Mouse (Mus musculus): ENCODE results near the gene Olfr792. TPM values are rescaled to one million over a fixed set of nuclear protein-coding genes. Genes with fewer than 3 reads are reported as not detected.

Gene Olfr792
- not detected in 2 replicates for polyA plus RNA-seq (2015; fragmentation: Nextera tagmentation; extraction: Ambion mirVana)

- Histone ChIP-seq H3K36me3 (ENCODE audit: control insufficient read depth, insufficient read depth, low read length) (no peaks in the 10 kb centered on the region), H3K9ac (ENCODE audit: low read length) (no peak within 1 kb of the TSS), H3K4me1 (replicated peaks; ENCODE audit: control insufficient read depth, insufficient read depth) (no peaks in the 10 kb centered on the region), H3K4me2 (replicated peaks; ENCODE audit: low read depth) (no peak within 1 kb of the TSS), H3K27ac (replicated peaks) (no peak within 1 kb of the TSS), H3K9me3 (ENCODE audit: control insufficient read depth, low read length) (no peaks in the 10 kb centered on the region), H3K27me3 (ENCODE audit: control insufficient read depth, insufficient read depth, low read length) (no peaks in the 10 kb centered on the region), H3K4me3 (ENCODE audit: low read depth, low read length) (no peak within 1 kb of the TSS)
- ATAC-seq (ENCODE audit: low FRiP score, low TSS enrichment) (no peak), DNase-seq (ENCODE audit: low spot score) (no peak)
- WGBS, result 75% methylated on average over 1 of the region's 1 CpGs
- TF ChIP-seq CTCF (IDR thresholded peaks at IDR 0.05; ENCODE audit: low read depth) (no peak), EP300 (optimal IDR thresholded peaks at IDR 0.05) (no peak)
Observed at GRCm38 (mm10) chr10:129538862-129539261, at the start of gene Olfr792. Olfr792 (plus strand) TSS chr10:129539162.

- DNase-seq (ENCODE audit: low spot score) (no peak), ATAC-seq (ENCODE audit: low FRiP score, low TSS enrichment) (no peak)
- H3K4me1 ChIP-seq (replicated peaks; ENCODE audit: control insufficient read depth, insufficient read depth), result no peaks in the 10 kb centered on the region
- H3K27me3 ChIP-seq (ENCODE audit: control insufficient read depth, insufficient read depth, low read length), result no peaks in the 10 kb centered on the region
- H3K36me3 ChIP-seq (ENCODE audit: control insufficient read depth, insufficient read depth, low read length), result no peaks in the 10 kb centered on the region
- H3K4me2 ChIP-seq (replicated peaks; ENCODE audit: low read depth), result no peak overlapping the region
- no peaks in the 10 kb centered on the region for H3K9me3 ChIP-seq (ENCODE audit: control insufficient read depth, low read length)
- H3K9ac ChIP-seq (ENCODE audit: low read length), result no peak overlapping the region
- H3K4me3 ChIP-seq (ENCODE audit: low read depth, low read length), result no peak overlapping the region
- TF ChIP-seq EP300 (optimal IDR thresholded peaks at IDR 0.05) (no peak), CTCF (IDR thresholded peaks at IDR 0.05; ENCODE audit: low read depth) (no peak)
- 73% methylated on average over 2 of the region's 2 CpGs for WGBS
- no peak overlapping the region for H3K27ac ChIP-seq (replicated peaks)
Observed at GRCm38 (mm10) chr10:129490101-129490500, 48.9 kb upstream of the Olfr792 start.

- Histone ChIP-seq H3K9me3 (ENCODE audit: control insufficient read depth, low read length) (no peaks in the 10 kb centered on the region), H3K4me3 (ENCODE audit: low read depth, low read length) (no peak within 1 kb of the TSS), H3K27ac (replicated peaks) (no peak within 1 kb of the TSS), H3K9ac (ENCODE audit: low read length) (no peak within 1 kb of the TSS), H3K4me2 (replicated peaks; ENCODE audit: low read depth) (no peak within 1 kb of the TSS), H3K4me1 (replicated peaks; ENCODE audit: control insufficient read depth, insufficient read depth) (no peaks in the 10 kb centered on the region), H3K27me3 (ENCODE audit: control insufficient read depth, insufficient read depth, low read length) (no peaks in the 10 kb centered on the region), H3K36me3 (ENCODE audit: control insufficient read depth, insufficient read depth, low read length) (no peaks in the 10 kb centered on the region)
- DNase-seq (ENCODE audit: low spot score), result no peak
- no peak for ATAC-seq (ENCODE audit: low FRiP score, low TSS enrichment)
- TF ChIP-seq EP300 (optimal IDR thresholded peaks at IDR 0.05) (no peak), CTCF (IDR thresholded peaks at IDR 0.05; ENCODE audit: low read depth) (no peak)
Observed at GRCm38 (mm10) chr10:129498192-129498591, 40.8 kb upstream of the Olfr792 start, which contains the start of gene Olfr790. Olfr790 (plus strand) TSS chr10:129498492.

GRCm38 (mm10) chr10:129521492-129521891 is 17.5 kb upstream of the Olfr792 start, which contains the start of gene Olfr791:
Olfr791 (plus strand) TSS chr10:129521792.
- H3K36me3 ChIP-seq (ENCODE audit: control insufficient read depth, insufficient read depth, low read length), result no peaks in the 10 kb centered on the region
- no peak within 1 kb of the TSS for H3K4me2 ChIP-seq (replicated peaks; ENCODE audit: low read depth)
- no peak within 1 kb of the TSS for H3K4me3 ChIP-seq (ENCODE audit: low read depth, low read length)
- ATAC-seq (ENCODE audit: low FRiP score, low TSS enrichment), result no peak
- no peaks in the 10 kb centered on the region for H3K27me3 ChIP-seq (ENCODE audit: control insufficient read depth, insufficient read depth, low read length)
- TF ChIP-seq CTCF (IDR thresholded peaks at IDR 0.05; ENCODE audit: low read depth), result no peak
- TF ChIP-seq EP300 (optimal IDR thresholded peaks at IDR 0.05), result no peak
- H3K27ac ChIP-seq (replicated peaks), result no peak within 1 kb of the TSS
- 61% methylated on average over 3 of the region's 3 CpGs for WGBS
- H3K9ac ChIP-seq (ENCODE audit: low read length), result no peak within 1 kb of the TSS
- DNase-seq (ENCODE audit: low spot score), result no peak
- no peaks in the 10 kb centered on the region for H3K9me3 ChIP-seq (ENCODE audit: control insufficient read depth, low read length)
- H3K4me1 ChIP-seq (replicated peaks; ENCODE audit: control insufficient read depth, insufficient read depth), result no peaks in the 10 kb centered on the region

GRCm38 (mm10) chr10:129549354-129549753 is 10.4 kb downstream of the Olfr792 start:
- TF ChIP-seq EP300 (optimal IDR thresholded peaks at IDR 0.05) (no peak), CTCF (IDR thresholded peaks at IDR 0.05; ENCODE audit: low read depth) (peak; percentile 31)

GRCm38 (mm10) chr10:129567355-129567754 is 28.4 kb downstream of the Olfr792 start, which contains the start of gene Olfr794:
Olfr794 (plus strand) TSS chr10:129567655.
- no peak within 1 kb of the TSS for H3K27ac ChIP-seq (replicated peaks)
- no peaks in the 10 kb centered on the region for H3K9me3 ChIP-seq (ENCODE audit: control insufficient read depth, low read length)
- 60% methylated on average over 2 of the region's 2 CpGs for WGBS
- no peaks in the 10 kb centered on the region for H3K4me1 ChIP-seq (replicated peaks; ENCODE audit: control insufficient read depth, insufficient read depth)
- H3K36me3 ChIP-seq (ENCODE audit: control insufficient read depth, insufficient read depth, low read length), result no peaks in the 10 kb centered on the region
- H3K9ac ChIP-seq (ENCODE audit: low read length), result no peak within 1 kb of the TSS
- TF ChIP-seq CTCF (IDR thresholded peaks at IDR 0.05; ENCODE audit: low read depth), result no peak
- TF ChIP-seq EP300 (optimal IDR thresholded peaks at IDR 0.05), result no peak
- no peaks in the 10 kb centered on the region for H3K27me3 ChIP-seq (ENCODE audit: control insufficient read depth, insufficient read depth, low read length)
- H3K4me2 ChIP-seq (replicated peaks; ENCODE audit: low read depth), result no peak within 1 kb of the TSS
- ATAC-seq (ENCODE audit: low FRiP score, low TSS enrichment) (no peak), DNase-seq (ENCODE audit: low spot score) (no peak)
- H3K4me3 ChIP-seq (ENCODE audit: low read depth, low read length), result no peak within 1 kb of the TSS

More at GRCm38 (mm10) chr10:129549354-129549753, 10.4 kb downstream of the Olfr792 start:
- no peaks in the 10 kb centered on the region for H3K27me3 ChIP-seq (ENCODE audit: control insufficient read depth, insufficient read depth, low read length)
- no peak overlapping the region for H3K4me2 ChIP-seq (replicated peaks; ENCODE audit: low read depth)
- 56% methylated on average over 1 of the region's 1 CpGs for WGBS
- H3K36me3 ChIP-seq (ENCODE audit: control insufficient read depth, insufficient read depth, low read length), result no peaks in the 10 kb centered on the region
- H3K9me3 ChIP-seq (ENCODE audit: control insufficient read depth, low read length), result no peaks in the 10 kb centered on the region
- ATAC-seq (ENCODE audit: low FRiP score, low TSS enrichment) (no peak), DNase-seq (ENCODE audit: low spot score) (no peak)
- H3K27ac ChIP-seq (replicated peaks), result no peak overlapping the region
- no peaks in the 10 kb centered on the region for H3K4me1 ChIP-seq (replicated peaks; ENCODE audit: control insufficient read depth, insufficient read depth)
- H3K9ac ChIP-seq (ENCODE audit: low read length), result no peak overlapping the region
- no peak overlapping the region for H3K4me3 ChIP-seq (ENCODE audit: low read depth, low read length)

Measured in stomach, postnatal 0 days (tissue).